Mouse (Mus musculus): ENCODE results near the gene Spry1.
A peak's percentile ranks its signal among the peaks of the same experiment; 100 is the strongest.

Spry1 gene

GRCm38 (mm10) chr3:37672266-37673040 lies 32.7 kb downstream of the Spry1 start:
- no peak for DNase-seq (ENCODE audit: low spot score)

- DNase-seq (ENCODE audit: low spot score), result no peak
Observed at GRCm38 (mm10) chr3:37673513-37674261, 33.9 kb downstream of the Spry1 start.

GRCm38 (mm10) chr3:37675056-37675525 lies 35.3 kb downstream of the Spry1 start:
- DNase-seq (ENCODE audit: low spot score), result no peak

- DNase-seq (ENCODE audit: low spot score), result no peak
Observed at GRCm38 (mm10) chr3:37676291-37676690, 36.5 kb downstream of the Spry1 start.

GRCm38 (mm10) chr3:37686219-37686618 lies 46.5 kb downstream of the Spry1 start:
- DNase-seq (ENCODE audit: low spot score), result no peak

- no peak for DNase-seq (ENCODE audit: low spot score)
Observed at GRCm38 (mm10) chr3:37686751-37687150, 47.0 kb downstream of the Spry1 start.

GRCm38 (mm10) chr3:37687158-37687980 lies 47.6 kb downstream of the Spry1 start:
- DNase-seq (ENCODE audit: low spot score), result peak; percentile 93

- DNase-seq (ENCODE audit: low spot score), result no peak
Observed at GRCm38 (mm10) chr3:37692945-37693344, 53.2 kb downstream of the Spry1 start.

- DNase-seq (ENCODE audit: low spot score), result no peak
Observed at GRCm38 (mm10) chr3:37693552-37693951, 53.8 kb downstream of the Spry1 start.

Measured in lung, postnatal 25 days (tissue).